Mouse (Mus musculus): ENCODE results near the gene Gm10553.
"Not testable (repeated sequence)": the region's sequence is repeated elsewhere in the genome, so short reads cannot be mapped to it uniquely, and the experiment has no call there.

GRCm38 (mm10) chr1:85118341-85118740 lies 18.4 kb downstream of the Gm10553 start:
- not testable (repeated sequence) for TF ChIP-seq CTCF, EP300 (IDR thresholded peaks at IDR 0.05; ENCODE audit: low read depth)

Measured in heart, postnatal 0 days (tissue).